Mouse (Mus musculus): ENCODE data around the gene Acvr2a. TPM values are rescaled to one million over a fixed set of nuclear protein-coding genes. Genes with fewer than 3 reads are reported as not detected.
"Not testable (repeated sequence)": the region's sequence is repeated elsewhere in the genome, so short reads cannot be mapped to it uniquely, and the experiment has no call there.

Gene Acvr2a
- total RNA-seq (2022): 10 to 100 TPM; 22.9 to 33.2 (median 24.4) TPM

DNA sequence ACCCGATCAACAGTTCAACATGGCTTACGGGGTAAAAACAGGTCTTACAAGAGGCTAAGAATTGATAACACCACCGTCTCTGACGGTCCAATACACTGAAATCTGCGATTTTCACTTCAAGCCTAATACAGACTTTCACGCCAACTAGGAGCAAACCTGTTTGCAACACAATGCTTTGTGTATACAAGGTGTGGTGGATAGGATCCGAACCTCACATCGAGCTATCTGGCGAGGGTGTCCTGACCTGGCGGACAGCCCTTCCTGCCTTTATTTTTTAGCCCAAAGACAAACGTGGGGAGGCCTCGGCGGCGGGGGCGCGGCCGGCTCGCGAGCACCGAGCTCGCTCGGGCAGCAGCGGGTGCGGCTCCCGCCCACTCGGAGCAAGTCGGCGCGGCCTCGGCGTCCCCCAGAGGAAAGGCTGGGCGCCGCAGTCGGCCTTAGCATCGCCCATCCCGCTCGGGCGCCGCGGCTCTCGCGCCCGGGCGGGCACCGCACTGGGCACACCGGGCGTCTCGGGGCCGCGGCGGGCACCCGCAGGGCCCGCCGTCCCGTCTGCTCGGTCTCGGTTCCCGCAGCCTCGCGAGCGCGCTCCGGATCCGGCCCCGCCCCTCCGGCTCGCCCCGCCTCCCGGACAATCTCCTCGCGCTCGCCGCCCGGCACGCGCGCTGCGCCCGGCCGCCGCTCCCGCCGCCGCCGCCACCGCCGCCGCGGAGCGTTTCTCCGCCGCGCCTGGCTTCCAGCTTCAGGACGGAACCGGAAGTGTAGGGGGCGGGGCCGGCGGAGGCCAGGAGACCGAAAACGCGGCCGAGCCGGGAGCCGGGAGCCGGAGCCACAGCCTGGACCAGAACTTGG lies at the start of gene Acvr2a:
Gene Acvr2a (plus strand): TSS at position 739 of the 852 bp plus-strand sequence.
- peak; percentile 89 to 90 for DNase-seq (ENCODE audit: low spot score in 2 of 2)

DNA sequence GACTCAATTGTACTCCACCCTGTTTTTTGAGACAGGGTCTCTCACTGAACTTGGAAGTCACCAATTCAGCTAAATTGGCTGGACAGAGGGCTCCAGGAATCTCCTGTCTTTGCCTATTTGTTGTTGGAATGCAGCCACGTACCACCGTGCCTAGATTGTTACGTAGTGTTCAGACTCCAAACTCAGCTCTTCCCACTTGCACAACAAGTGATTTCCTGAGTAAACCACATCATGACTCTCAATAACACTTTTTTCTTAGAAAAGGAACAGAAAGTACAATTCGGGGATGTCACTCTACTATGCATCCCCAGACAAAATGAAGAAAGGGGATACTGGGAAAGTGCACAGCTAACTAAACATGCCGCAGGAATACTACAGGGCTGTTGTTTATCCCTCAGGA lies 47.4 kb upstream of the Acvr2a start:
- no peak for DNase-seq (ENCODE audit: low spot score in 2 of 2)

DNA sequence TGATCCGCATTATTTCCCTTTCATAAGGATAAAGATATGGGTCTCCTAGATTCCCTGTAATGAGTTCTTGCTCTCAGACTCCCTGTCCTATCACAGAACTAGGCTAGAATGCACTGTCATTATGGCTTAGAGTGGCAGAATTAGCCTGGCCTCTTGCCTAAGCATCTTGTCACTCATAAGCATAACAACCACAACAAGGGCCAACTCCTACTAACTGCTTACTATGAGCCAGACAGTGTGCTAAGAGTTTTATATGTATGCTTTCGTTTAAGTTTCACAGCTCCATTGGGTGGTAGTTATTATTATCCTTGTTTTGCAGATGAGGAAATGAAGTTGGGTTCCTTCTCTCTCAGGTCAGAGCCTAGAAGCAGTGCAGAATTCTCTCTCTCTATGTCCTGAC lies 46.1 kb upstream of the Acvr2a start:
- DNase-seq (ENCODE audit: low spot score in 2 of 2): no peak

DNA sequence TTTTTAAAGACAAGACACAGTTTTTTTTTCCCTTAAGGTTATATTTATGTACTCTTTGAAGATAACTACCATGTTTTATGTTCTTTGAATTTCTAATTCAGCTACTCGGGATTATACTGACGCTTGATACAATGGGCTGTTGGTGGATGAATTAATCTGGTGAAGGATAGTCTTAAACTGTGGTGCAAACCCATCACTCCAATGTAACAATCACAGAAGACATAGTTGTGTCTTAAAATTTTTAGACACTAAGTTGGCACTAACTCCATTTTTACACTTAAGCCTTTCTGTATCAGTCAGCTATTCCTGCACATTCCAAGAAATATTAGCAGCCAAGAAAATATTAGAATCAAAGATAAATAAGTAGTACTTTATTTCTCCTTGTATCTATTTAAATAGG lies 45.7 kb upstream of the Acvr2a start:
- DNase-seq (ENCODE audit: low spot score in 2 of 2): no peak

DNA sequence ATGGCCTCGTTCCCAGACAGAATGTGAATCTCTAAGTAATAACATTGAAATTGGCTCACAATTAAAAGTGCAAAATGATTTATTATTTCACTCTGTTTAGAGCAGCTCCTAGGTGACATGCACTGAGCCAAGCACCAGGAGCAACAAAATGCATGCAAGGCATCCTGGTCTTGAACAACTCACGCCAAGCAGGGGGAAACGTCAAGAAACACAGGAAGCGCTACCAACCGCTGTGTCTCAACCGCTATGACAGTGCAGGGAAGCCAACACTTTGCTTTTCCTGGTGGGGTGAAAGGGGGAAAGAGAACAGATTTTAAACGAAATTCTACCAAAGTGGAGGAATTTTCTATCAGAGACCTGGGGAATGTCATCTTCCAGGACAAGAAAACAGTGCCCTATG lies 43.8 kb upstream of the Acvr2a start:
- DNase-seq (ENCODE audit: low spot score in 2 of 2): no peak

DNA sequence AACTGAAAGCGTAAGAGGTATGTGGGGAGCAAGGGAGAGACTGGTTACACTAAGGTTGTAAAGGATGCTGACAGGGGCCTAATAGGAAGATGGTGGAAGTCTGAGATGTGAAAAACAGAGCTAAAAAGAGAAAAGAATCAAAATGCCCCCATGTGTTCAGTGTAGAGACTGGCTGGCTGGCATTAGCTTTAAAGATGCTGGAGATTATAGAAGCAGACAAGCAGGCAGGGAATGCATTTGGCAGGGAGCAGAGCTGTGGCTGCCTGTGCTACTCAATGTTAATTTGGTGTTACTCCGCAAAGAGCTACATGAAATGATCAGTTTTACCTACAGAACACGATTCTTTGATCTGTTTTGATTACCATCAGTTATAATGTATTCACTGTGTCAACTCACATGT lies 43.3 kb upstream of the Acvr2a start:
- DNase-seq (ENCODE audit: low spot score in 2 of 2): no peak

DNA sequence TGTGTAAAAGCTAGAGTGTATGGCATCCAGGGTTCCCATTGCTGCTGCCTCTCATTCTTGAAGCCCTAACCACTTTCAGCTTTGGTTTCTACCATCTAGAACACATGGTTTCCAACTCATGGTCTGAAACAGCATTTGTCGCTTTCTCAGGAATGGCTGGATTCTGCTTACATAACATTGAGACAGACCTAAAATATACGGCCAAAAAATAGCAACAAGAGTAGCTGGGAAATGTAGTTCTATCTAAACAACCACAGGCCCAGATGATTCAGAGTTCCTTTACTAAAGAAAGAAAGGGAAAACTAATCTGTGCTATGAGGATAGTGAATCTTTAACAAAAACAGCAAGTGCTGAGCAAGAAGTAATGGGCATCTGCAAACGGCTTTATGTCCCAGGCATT lies 38.6 kb upstream of the Acvr2a start:
- DNase-seq (ENCODE audit: low spot score in 2 of 2): no peak

DNA sequence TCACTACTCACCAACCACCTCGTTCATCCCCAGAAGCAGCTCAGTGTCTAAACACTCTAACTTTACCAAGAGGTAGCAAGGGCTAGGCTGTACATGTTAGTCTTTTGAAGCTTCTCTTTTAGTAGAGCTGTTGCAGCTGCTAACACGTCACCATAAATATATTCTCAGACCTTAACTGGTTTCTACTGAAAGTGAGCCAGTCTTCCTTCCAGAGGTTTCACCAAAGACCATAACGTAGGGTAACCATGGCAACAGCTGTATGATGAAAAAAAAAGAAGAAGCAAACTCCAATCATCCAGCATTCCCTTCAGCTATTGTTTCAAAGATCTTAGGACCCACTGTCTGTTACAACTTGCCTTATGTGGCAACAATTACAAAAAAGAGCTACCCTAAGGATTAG lies 25.0 kb upstream of the Acvr2a start:
- no peak for DNase-seq (ENCODE audit: low spot score in 2 of 2)

DNA sequence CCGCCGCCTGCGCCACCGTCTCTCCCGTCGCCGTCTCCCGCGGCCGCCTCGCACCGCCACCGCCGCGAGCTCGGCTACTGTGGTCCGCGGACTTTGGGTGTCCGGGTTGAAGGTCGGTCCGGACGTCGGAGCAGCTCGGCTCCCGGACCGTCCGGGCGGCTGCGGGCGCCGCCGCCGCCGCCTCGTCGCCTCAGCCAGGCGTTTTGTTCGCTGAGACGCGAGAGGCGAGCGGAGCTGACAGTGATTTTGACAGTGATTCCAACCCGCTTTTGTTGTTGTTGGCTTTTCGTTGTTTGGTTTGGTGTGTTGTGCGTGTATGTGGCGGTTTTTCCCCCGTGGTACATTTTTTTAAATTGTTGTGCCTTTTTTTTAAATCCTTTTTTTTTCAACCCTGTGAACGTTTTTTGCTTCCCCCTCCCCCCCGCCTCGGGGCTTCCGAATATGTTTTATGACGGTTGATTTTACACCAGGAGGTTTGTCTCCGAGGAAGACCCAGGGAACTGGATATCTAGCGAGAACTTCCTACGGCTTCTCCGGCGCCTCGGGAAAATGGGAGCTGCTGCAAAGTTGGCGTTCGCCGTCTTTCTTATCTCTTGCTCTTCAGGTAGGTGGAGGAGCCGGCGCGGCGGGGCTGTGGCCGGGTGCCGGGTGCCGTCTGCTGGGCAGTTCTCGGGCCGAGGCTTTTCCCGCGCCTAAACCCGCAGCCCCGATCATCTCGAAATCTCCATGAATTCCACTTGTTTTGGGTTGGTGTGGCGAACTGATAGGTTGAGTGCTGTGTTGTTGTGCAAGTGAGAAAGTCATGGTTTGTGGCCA lies 522 bp downstream of the Acvr2a start:
- DNase-seq (ENCODE audit: low spot score in 2 of 2): peak; percentile 7 to 18

DNA sequence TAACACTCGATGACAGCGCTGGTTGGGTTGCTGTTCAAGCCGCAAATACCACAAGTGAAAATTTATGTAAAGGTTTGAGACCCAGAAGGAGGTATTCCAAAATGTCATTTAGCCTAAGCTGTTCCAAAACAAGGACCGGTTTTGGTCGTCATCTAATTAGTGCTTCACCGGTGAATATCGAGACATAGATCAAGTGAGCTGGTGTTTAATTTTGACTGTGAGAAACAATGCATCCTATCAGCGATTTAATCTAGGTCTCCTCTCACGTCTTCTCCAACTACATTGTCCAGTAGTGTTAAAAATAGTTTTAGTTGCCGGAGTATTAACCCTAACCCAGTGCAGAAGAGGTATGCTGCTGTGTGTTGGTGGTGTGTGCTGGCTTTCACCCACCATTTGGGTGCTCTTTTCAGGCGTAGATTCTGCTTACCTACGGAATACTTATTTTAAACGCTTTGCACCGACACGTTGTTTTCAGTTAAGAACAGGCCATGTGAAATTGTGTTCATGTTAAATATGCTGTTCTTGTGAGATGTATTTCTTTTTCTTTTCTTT lies 1.2 kb downstream of the Acvr2a start:
- no peak for DNase-seq (ENCODE audit: low spot score in 2 of 2)

DNA sequence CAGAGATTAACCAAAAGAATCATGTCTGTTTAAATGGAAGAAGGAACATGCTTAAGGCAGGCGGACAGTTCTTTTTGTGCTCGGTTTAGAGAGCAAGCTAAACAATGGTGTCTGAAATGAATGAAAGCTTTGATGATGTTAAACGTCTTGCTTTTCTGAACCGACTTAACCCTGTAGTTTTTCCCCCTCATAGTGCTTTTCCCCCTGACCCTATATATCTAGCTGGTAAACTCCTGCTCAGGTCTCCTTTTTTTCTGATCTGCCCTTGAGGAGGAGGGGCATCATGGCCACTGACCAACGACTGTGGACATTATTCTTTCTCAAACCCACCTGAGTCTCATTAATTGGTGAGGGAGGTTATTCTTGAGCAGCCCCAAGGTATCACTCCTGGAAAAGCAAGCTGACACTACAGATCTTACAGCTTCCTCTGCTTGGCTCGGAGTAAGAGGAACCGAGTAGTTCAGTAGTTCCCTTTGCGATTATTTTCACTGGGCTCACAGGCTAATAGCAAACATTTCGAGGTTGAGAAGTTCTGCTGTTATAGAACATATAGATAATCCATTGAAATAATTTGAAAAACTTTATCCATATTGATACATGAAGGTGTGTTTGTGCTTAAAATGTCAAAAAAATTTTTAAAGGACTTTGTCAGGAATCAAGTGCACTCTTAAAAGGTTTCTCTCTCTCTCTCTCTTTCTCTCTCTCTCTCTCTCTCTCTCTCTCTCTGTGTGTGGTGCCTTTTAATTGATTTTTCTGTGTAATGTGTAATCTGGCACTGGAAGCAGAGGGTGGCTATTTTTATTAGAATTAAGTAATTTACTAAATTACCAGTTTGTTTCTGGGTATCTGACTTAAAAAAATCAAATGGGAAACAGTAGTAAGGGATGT lies 2.5 kb downstream of the Acvr2a start:
- no peak for DNase-seq (ENCODE audit: low spot score in 2 of 2)

DNA sequence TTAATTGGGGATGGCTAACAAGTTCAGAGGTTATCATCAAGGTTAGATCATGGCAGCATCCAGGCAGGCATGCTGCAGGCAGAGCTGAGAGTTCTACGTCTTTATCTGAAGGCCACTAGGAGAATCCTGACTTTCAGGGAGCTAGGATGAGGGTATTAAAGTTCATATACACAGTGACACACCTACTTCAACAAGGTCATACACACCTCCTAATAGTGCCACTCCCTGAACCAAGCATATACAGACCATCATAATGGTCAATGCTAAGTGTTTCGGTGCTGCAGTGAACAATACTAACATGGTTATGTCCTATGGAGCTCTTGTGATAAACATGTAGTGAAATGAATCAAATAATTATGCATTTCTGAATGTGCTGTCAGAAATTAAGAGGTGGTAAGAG lies 12.0 kb downstream of the Acvr2a start:
- no peak for DNase-seq (ENCODE audit: low spot score in 2 of 2)

DNA sequence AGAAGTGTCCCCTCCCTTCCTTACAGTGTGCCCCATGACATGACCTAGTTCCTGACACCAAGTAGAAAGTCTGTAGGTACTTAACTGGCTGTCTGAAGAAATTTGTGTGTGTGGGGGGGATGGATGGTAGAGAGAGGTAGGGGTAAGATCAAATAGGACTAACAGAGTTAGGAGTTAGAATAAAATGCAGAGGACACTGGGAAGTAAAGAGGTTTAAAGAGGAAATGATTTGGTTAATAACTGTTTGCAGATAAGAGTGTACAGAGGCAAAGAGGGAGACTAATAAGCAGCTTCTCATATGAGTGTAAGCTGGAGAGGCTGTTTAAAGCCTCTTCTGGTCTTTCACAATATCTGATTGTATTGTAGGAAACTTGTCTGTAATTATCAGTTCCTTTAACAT lies 12.5 kb downstream of the Acvr2a start:
- DNase-seq (ENCODE audit: low spot score in 2 of 2): no peak

DNA sequence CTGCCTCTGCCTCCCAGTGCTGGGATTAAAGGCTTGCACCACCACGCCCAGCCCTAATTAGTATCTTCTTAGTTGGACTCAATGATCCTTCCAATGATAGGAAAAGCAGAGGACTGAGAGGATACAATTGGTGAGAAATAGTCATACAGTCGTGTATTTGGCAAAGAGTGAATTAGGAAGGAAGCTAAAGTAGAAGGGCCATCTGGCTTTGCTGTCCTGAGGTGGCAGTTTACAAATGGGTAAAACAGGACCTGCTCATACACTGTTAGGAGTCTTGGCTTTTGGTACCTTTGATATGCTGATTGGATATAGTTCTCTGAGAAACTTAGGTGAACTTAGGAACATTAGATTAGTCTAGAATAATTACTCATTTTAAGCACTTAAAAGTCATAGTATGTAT lies 16.6 kb downstream of the Acvr2a start:
- DNase-seq (ENCODE audit: low spot score in 2 of 2): no peak

DNA sequence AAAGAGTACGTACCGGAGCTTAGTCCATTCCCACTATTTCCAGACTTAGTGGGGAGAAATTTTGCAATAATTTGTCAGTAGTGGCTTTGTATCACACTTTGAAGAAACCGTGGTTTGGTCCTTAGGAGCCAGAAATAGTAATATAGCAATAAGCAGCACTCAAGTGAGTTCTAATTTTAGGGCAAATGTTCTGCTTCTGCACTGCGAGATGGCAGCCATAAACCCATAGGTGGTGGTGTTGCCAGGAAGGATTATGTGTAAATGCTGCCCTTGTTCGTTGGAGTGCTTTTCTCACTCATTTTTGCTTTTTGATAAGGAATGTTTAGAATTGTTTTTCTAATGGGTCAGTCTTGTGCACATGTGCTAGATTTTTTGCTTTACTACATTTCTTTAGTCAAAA lies 18.4 kb downstream of the Acvr2a start:
- DNase-seq (ENCODE audit: low spot score in 2 of 2): no peak

DNA sequence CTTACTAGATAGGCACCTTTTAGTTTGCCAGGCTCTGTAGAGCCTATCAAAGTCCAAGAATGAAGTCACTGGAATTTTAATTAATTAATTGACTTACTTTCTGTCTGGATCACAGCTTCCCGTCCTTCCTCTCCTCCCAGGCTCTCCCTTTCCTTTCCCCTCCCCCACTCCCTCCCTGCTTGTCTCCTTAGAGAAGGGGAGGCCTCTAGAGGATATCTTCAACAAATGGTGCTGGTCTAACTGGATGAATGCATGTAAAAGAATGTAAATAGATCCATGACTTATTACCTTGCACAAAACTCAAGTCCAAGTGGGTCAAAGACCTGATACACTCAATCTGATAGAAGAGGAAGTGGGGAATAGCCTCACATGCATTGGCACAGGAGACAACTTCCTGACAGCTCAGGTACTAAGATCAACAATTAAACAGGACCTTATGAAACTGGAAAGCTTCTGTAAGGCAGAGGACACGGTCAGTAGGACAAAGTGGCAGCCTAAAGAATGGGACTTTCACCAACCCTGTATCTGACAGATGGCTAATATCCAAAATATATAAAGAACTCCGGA lies 20.1 kb downstream of the Acvr2a start:
- DNase-seq (ENCODE audit: low spot score in 2 of 2): no peak

DNA sequence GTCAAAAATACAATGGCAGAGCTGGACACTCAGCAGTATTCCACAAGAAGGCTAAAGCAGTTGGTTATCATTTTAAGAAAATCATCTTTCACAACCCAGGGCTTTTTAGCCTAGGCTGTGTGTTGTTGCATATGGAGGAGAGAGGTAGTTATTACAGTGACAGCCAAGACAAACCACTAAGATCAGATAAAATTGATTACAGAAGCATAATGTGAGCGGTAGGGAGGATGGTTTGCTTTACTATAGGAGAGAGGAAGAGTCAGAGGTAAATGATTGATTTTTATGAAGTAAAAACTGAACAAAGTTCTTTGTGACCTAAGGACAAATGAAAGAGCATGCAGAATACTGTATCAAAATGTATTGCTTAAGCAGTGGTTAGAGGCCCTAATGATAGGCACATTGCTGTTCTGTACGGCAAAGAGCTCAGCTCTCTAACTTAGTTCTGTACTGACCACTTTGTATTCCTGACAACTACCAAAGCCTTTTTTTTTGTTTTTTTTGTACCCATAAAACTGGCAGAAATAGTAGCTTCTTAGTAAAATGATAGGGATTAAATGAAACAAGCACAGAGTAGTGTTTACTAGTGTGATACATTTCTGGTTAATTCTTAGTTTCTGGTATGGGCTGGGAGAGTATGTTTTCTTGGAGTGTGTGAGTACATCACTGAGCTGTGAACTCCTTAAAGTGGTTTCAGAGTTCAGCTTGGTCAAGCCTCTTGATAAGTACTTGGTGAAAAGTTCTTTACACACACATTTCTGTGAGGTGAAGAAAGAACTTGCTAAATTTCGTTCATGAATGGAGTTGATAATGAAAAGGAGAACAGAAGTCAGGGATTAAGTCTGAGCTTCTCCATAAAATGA lies 27.9 kb downstream of the Acvr2a start:
- DNase-seq (ENCODE audit: low spot score in 2 of 2): no peak

DNA sequence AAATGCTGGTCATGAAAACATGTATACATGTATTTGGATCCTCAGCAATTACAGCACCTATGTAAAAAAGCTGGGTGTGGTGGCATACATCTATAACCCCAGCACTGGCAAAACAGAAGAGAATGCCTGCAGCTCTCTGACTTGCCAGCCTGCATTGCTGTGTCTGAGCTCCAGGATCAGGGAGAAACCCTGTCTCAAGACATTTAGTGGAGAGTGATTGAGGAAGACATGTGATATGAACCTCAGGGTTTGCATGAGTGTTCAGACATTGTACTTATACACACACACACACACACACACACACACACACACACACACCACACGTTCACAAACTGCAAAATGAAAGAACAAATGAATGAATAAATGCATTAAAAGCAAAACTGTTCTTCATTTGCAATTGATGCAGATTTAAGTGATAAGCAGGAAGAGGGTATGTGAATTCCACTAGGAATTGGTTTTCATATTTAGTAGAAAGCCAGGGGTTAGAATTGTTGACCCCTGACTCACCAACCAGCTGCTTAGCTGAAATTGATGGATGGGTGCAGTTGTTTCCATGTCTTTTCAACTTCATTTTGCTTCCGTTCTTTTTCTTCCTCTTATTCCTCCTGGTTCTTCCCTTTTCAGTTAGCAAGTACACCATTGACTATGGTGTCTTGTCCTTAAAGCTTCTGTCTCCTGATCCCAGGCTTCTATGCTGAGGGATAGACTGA lies 32.9 kb downstream of the Acvr2a start:
- DNase-seq (ENCODE audit: low spot score in 2 of 2): no peak

DNA sequence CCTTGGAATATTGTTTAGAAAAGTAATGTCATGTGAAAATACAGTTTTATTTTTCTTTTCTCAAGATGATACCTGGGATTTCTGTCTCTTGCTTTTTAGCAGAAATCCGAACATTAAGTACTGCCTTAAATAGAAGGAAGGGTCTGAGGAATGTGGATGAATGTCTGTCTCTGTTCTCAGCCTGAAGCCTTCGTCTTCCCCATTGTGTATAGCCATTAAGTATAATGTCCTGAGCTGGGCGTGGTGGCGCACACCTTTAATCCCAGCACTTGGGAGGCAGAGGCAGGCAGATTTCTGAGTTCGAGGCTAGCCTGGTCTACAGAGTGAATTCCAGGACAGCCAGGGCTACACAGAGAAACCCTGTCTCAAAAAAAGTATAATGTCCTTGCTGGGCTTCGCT lies 51.7 kb downstream of the Acvr2a start:
- DNase-seq (ENCODE audit: low spot score in 2 of 2): not testable (repeated sequence)

Measured in gastrocnemius, adult 8-10 months (tissue).